In genomic region chr8:126869464-126869850, GRCm38 (mm10) we compare ENCODE assay signal across 33 mouse cellular contexts.
A peak's percentile ranks its signal among the peaks of the same experiment; 100 is the strongest.
DNase-seq lines count a peak whose midpoint lies in the region; ATAC-seq and TF ChIP-seq lines count a peak whose summit lies in the region.
"Had no signal": no experiment of that assay in that cellular context is flagged by ENCODE, and none has a peak within 500 bp of the region (broad histone marks: within the 10 kb centered on the region; RNA-seq: fewer than 3 reads in every experiment).

No protein-coding gene starts in this region.

- DNase-seq in gastrocnemius, adult 2 months = no peak
- no peak for DNase-seq in gastrocnemius, postnatal 10 days
- DNase-seq in kidney, adult 11 months = no peak
- peak; percentile 69 for DNase-seq in 416B (ENCODE audit: low read depth)
- DNase-seq in cerebellum, adult 11 months = no peak
- DNase-seq: adrenal gland, postnatal 10 days; cerebellum, adult 18-20 months; cerebellum, postnatal 10 days; gastrocnemius, postnatal 36 days; heart, postnatal 36 days; layer of hippocampus, postnatal 36 days; right cerebral cortex, adult 18-20 months; spleen, adult 18-20 months; thymus, postnatal 14 days had no signal

- peaks cover 8% of the 10 kb centered on the region for H3K4me1 ChIP-seq in kidney, embryonic 16.5 days (ENCODE audit: insufficient read depth, low read length)
- H3K4me1 ChIP-seq: forebrain, embryonic 13.5 days; hindbrain, embryonic 12.5 days; midbrain, embryonic 12.5 days; neural tube, embryonic 12.5 days had no signal

- peak overlapping the region; percentile 46; the same call in 1 of the 2 replicates for H3K27ac ChIP-seq in gastrocnemius, adult 2 months
- peak overlapping the region; percentile 44; the same call in 1 of the 2 replicates for H3K27ac ChIP-seq in kidney, embryonic 16.5 days (ENCODE audit: low read length)
- peak overlapping the region; percentile 100 for H3K27ac ChIP-seq in macrophage
- H3K27ac ChIP-seq: embryonic facial prominence, embryonic 10.5 days; embryonic facial prominence, embryonic 15.5 days; forebrain, embryonic 13.5 days; hindbrain, embryonic 12.5 days; hindbrain, postnatal 0 days; kidney, postnatal 0 days; limb, embryonic 10.5 days; limb, embryonic 15.5 days; liver, embryonic 15.5 days; lung, embryonic 15.5 days; midbrain, embryonic 12.5 days; neural tube, embryonic 12.5 days had no signal

- H3K9me3 ChIP-seq in kidney, embryonic 16.5 days (ENCODE audit: low read length) = no peaks in the 10 kb centered on the region
- H3K9me3 ChIP-seq: embryonic facial prominence, embryonic 15.5 days; forebrain, embryonic 13.5 days; limb, embryonic 10.5 days; limb, embryonic 15.5 days; liver, embryonic 15.5 days; lung, embryonic 15.5 days; midbrain, embryonic 12.5 days had no signal

- intact Hi-C loops in gastrocnemius, adult 2 months (cut with DNase I) = no loop called here

- no peaks in the 10 kb centered on the region for H3K36me3 ChIP-seq in kidney, embryonic 16.5 days (ENCODE audit: insufficient read depth, low read length)
- no peaks in the 10 kb centered on the region for H3K36me3 ChIP-seq in macrophage (ENCODE audit: inconsistent target)
- H3K36me3 ChIP-seq: embryonic facial prominence, embryonic 10.5 days; embryonic facial prominence, embryonic 15.5 days; G1E; hindbrain, embryonic 12.5 days; limb, embryonic 10.5 days; limb, embryonic 15.5 days; liver, embryonic 15.5 days; lung, embryonic 15.5 days; midbrain, embryonic 12.5 days; neural tube, embryonic 12.5 days had no signal

- WGBS in kidney, embryonic 16.5 days = 62% methylated on average over 1 of the region's 1 CpGs
- WGBS in macrophage (ENCODE audit: missing documents) = 31% methylated on average over 1 of the region's 1 CpGs

- no peak overlapping the region for H3K4me2 ChIP-seq in kidney, embryonic 16.5 days (replicated peaks; ENCODE audit: low read depth, low read length)
- H3K4me2 ChIP-seq: embryonic facial prominence, embryonic 15.5 days; forebrain, embryonic 13.5 days; heart, embryonic 11.5 days; hindbrain, embryonic 12.5 days; limb, embryonic 15.5 days; liver, embryonic 15.5 days; lung, embryonic 15.5 days; midbrain, embryonic 12.5 days; neural tube, embryonic 12.5 days had no signal

- H3K9ac ChIP-seq in kidney, embryonic 16.5 days (replicated peaks; ENCODE audit: low read length) = no peak overlapping the region
- H3K9ac ChIP-seq: embryonic facial prominence, embryonic 15.5 days; forebrain, embryonic 13.5 days; hindbrain, embryonic 12.5 days; limb, embryonic 15.5 days; liver, embryonic 15.5 days; lung, embryonic 15.5 days; midbrain, embryonic 12.5 days; neural tube, embryonic 12.5 days had no signal

- no peak overlapping the region for H3K4me3 ChIP-seq in gastrocnemius, adult 2 months
- no peak overlapping the region for H3K4me3 ChIP-seq in kidney, embryonic 16.5 days (ENCODE audit: low read length)
- no peak overlapping the region for H3K4me3 ChIP-seq in macrophage (ENCODE audit: inconsistent target)
- H3K4me3 ChIP-seq: embryonic facial prominence, embryonic 10.5 days; embryonic facial prominence, embryonic 15.5 days; forebrain, embryonic 13.5 days; hindbrain, embryonic 12.5 days; limb, embryonic 10.5 days; limb, embryonic 15.5 days; liver, embryonic 15.5 days; lung, embryonic 15.5 days; megakaryocyte, embryonic 14.5 days; midbrain, embryonic 12.5 days; myocyte; neural tube, embryonic 12.5 days had no signal

- H3K27me3 ChIP-seq in kidney, embryonic 16.5 days (ENCODE audit: insufficient read depth, low read length) = no peaks in the 10 kb centered on the region
- H3K27me3 ChIP-seq: embryonic facial prominence, embryonic 15.5 days; forebrain, embryonic 13.5 days; hindbrain, embryonic 12.5 days; limb, embryonic 15.5 days; liver, embryonic 15.5 days; lung, embryonic 15.5 days; midbrain, embryonic 12.5 days; neural tube, embryonic 12.5 days had no signal

- TF ChIP-seq CTCF in gastrocnemius, adult 2 months (IDR thresholded peaks at IDR 0.05) = no peak

- no peak for ATAC-seq in kidney, embryonic 16.5 days (ENCODE audit: low FRiP score, low TSS enrichment)
- ATAC-seq: forebrain, embryonic 13.5 days; hindbrain, postnatal 0 days; intestine, embryonic 16.5 days had no signal

- no peaks in the 10 kb centered on the region for H3K79me2 ChIP-seq in macrophage (ENCODE audit: inconsistent target)

Comparison
In these comparisons a context has a peak if more than half of its experiments do, and no peak if none do; other contexts are left out.
1. H3K27ac ChIP-seq: peak in every context shown above with its lines; median percentile 100 in macrophage; 46 in gastrocnemius, adult 2 months; 44 in kidney, embryonic 16.5 days.